Mouse (Mus musculus): ENCODE measurements around the gene Fkbp7.

- TF ChIP-seq POLR2A (IDR thresholded peaks at IDR 0.05; ENCODE audit: control insufficient read depth in 1 of 2, insufficient read depth in 1 of 2, low read depth in 1 of 2, low read length in 2 of 2, poor library complexity in 1 of 2) (no peak), MAX (IDR thresholded peaks at IDR 0.05; ENCODE audit: low read length) (no peak)
Measured at GRCm38 (mm10) chr2:76639637-76640036, 33.3 kb downstream of the Fkbp7 start.
